Mouse (Mus musculus) inflammation-experienced regulatory T-cells, adult 6 months (primary cell): ENCODE measurements around the gene Tmbim6. TPM values are rescaled to one million over a fixed set of nuclear protein-coding genes. Genes with fewer than 3 reads are reported as not detected.
"Not testable (repeated sequence)": the region's sequence is repeated elsewhere in the genome, so short reads cannot be mapped to it uniquely, and the experiment has no call there.

Experiments used
- ATAC-seq: one replicate; pipeline ENCODE4 v1.8.0; 2017
- polyA plus RNA-seq, 3 experiments: library from polyadenylated mRNA; unstranded; fragments of 100-300 nt; shearing (Covaris generic); gene quantifications; one replicate each; pipeline ENCODE4 v1.2.1; 2017

Tmbim6 gene
- polyA plus RNA-seq, 3 experiments from 2014 or later: 1,026 to 1,183 (median 1,027) TPM

GRCm38 (mm10) chr15:99384071-99384470 is 8.6 kb upstream of the Tmbim6 start:
- no peak for ATAC-seq

GRCm38 (mm10) chr15:99386110-99386509 is 6.6 kb upstream of the Tmbim6 start:
- ATAC-seq: not testable (repeated sequence)

GRCm38 (mm10) chr15:99386796-99387195 is 5.9 kb upstream of the Tmbim6 start:
- ATAC-seq: no peak

GRCm38 (mm10) chr15:99387976-99388375 is 4.7 kb upstream of the Tmbim6 start:
- no peak for ATAC-seq

- no peak for ATAC-seq
Observed at GRCm38 (mm10) chr15:99390472-99391401, 1.9 kb upstream of the Tmbim6 start.

GRCm38 (mm10) chr15:99391975-99392374 is 707 bp upstream of the Tmbim6 start:
- no peak for ATAC-seq

- peak; percentile 62 for ATAC-seq
Observed at GRCm38 (mm10) chr15:99393386-99394252, 937 bp downstream of the Tmbim6 start.

GRCm38 (mm10) chr15:99396462-99396861 is 3.8 kb downstream of the Tmbim6 start:
- ATAC-seq: no peak

GRCm38 (mm10) chr15:99396875-99397274 is 4.2 kb downstream of the Tmbim6 start:
- no peak for ATAC-seq

GRCm38 (mm10) chr15:99397622-99398021 is 4.9 kb downstream of the Tmbim6 start:
- ATAC-seq: no peak

- no peak for ATAC-seq
Observed at GRCm38 (mm10) chr15:99399503-99400245, 7.0 kb downstream of the Tmbim6 start.

GRCm38 (mm10) chr15:99400602-99401001 is 7.9 kb downstream of the Tmbim6 start:
- ATAC-seq: no peak

- ATAC-seq: no peak
Observed at GRCm38 (mm10) chr15:99403159-99403889, 10.6 kb downstream of the Tmbim6 start.

- no peak for ATAC-seq
Observed at GRCm38 (mm10) chr15:99405150-99405549, 12.5 kb downstream of the Tmbim6 start.

- no peak for ATAC-seq
Observed at GRCm38 (mm10) chr15:99406986-99407570, 14.4 kb downstream of the Tmbim6 start.

- no peak for ATAC-seq
Observed at GRCm38 (mm10) chr15:99408845-99409244, 16.2 kb downstream of the Tmbim6 start.

- ATAC-seq: no peak
Observed at GRCm38 (mm10) chr15:99411747-99412146, 19.1 kb downstream of the Tmbim6 start.

GRCm38 (mm10) chr15:99415793-99416192 is 23.1 kb downstream of the Tmbim6 start:
- ATAC-seq: peak; percentile 40

GRCm38 (mm10) chr15:99416348-99416882 is 23.7 kb downstream of the Tmbim6 start:
- peak; percentile 78 for ATAC-seq

GRCm38 (mm10) chr15:99416957-99417356 is 24.3 kb downstream of the Tmbim6 start:
- no peak for ATAC-seq

- ATAC-seq: no peak
Observed at GRCm38 (mm10) chr15:99417692-99418271, 25.1 kb downstream of the Tmbim6 start.
